8 mouse cellular contexts compared by ENCODE assay signal in genomic region chr7:35585191-35586054, GRCm38 (mm10). TPM values are rescaled to one million over a fixed set of nuclear protein-coding genes. Genes with fewer than 3 reads are reported as not detected.
DNase-seq lines count a peak whose midpoint lies in the region; ATAC-seq lines count a peak whose summit lies in the region.

TSS of gene Rgs9bp (minus strand) at chr7:35585582.

- ATAC-seq in embryonic facial prominence, embryonic 12.5 days (ENCODE audit: insufficient number of reproducible peaks, insufficient read depth, low FRiP score, low TSS enrichment) = peak; percentile 65
- peak; percentile 75 for ATAC-seq in heart, embryonic 15.5 days (replicated peaks; ENCODE audit: insufficient number of reproducible peaks, insufficient read depth, low FRiP score, low read depth)
- peak; percentile 29 for ATAC-seq in megakaryocyte, adult 5-6 weeks (ENCODE audit: poor library complexity, severe bottlenecking)

- H3K9ac ChIP-seq in embryonic facial prominence, embryonic 12.5 days = peak within 1 kb of the TSS; percentile 81
- H3K9ac ChIP-seq in heart, embryonic 15.5 days = peak within 1 kb of the TSS; percentile 79

- under 1% methylated on average over 45 of the region's 45 CpGs for WGBS in embryonic facial prominence, embryonic 12.5 days
- under 1% methylated on average over 45 of the region's 45 CpGs for WGBS in heart, embryonic 15.5 days

- no peaks in the 10 kb centered on the region for H3K9me3 ChIP-seq in embryonic facial prominence, embryonic 12.5 days
- H3K9me3 ChIP-seq in heart, embryonic 15.5 days (replicated peaks) = no peaks in the 10 kb centered on the region

- H3K36me3 ChIP-seq in embryonic facial prominence, embryonic 12.5 days = no peaks in the 10 kb centered on the region
- H3K36me3 ChIP-seq in heart, embryonic 15.5 days = no peaks in the 10 kb centered on the region

- H3K27me3 ChIP-seq in embryonic facial prominence, embryonic 12.5 days = peaks cover 40% of the 10 kb centered on the region
- peaks cover 26% of the 10 kb centered on the region for H3K27me3 ChIP-seq in heart, embryonic 15.5 days

- peak within 1 kb of the TSS; percentile 94 for H3K4me3 ChIP-seq in embryonic facial prominence, embryonic 12.5 days
- H3K4me3 ChIP-seq in heart, embryonic 15.5 days = peak within 1 kb of the TSS; percentile 73

- peak within 1 kb of the TSS; percentile 75 for H3K27ac ChIP-seq in embryonic facial prominence, embryonic 12.5 days
- H3K27ac ChIP-seq in heart, embryonic 15.5 days = peak within 1 kb of the TSS; percentile 68

- H3K4me1 ChIP-seq in embryonic facial prominence, embryonic 12.5 days = peaks cover 19% of the 10 kb centered on the region
- H3K4me1 ChIP-seq in heart, embryonic 15.5 days (replicated peaks) = peaks cover 29% of the 10 kb centered on the region

- peak within 1 kb of the TSS; percentile 99 for H3K4me2 ChIP-seq in embryonic facial prominence, embryonic 12.5 days (replicated peaks)
- peak within 1 kb of the TSS; percentile 99 for H3K4me2 ChIP-seq in heart, embryonic 15.5 days

- DNase-seq in urinary bladder, adult 18-20 months (ENCODE audit: low spot score in 2 of 2) = peak; percentile 27 to 60
- DNase-seq in urinary bladder, postnatal 4 days (ENCODE audit: low spot score in 2 of 2) = no peak
- peak; percentile 75 to 87 for DNase-seq in kidney, postnatal 25 days
- DNase-seq in spleen, adult 12 weeks (ENCODE audit: low spot score) = peak; percentile 32
- no peak for DNase-seq in left cerebral cortex, adult 18-20 months (ENCODE audit: low spot score in 2 of 2)

RNA-seq across cellular contexts. Expression of gene Rgs9bp, which starts in this region (rescaled TPM):
- polyA plus RNA-seq in embryonic facial prominence, embryonic 12.5 days (2016; fragmentation: Nextera tagmentation; extraction: Ambion mirVana) = 0.09 and 0.20 TPM in 2 replicates
- polyA plus RNA-seq in heart, embryonic 15.5 days (2015; fragmentation: Nextera tagmentation; extraction: Ambion mirVana) = 0.25 and 0.42 TPM in 2 replicates
- total RNA-seq in megakaryocyte, adult 5-6 weeks (2015) = 0.09 TPM in 1 of 2 replicates, not detected in the other
- 0.04 and 0.11 TPM in 2 replicates for total RNA-seq in megakaryocyte, adult 5-6 weeks (2017)
- total RNA-seq in left cerebral cortex, adult 18-20 months (2021) = under 1 TPM; 0.58 to 0.68 TPM

Comparison
In these comparisons a context has a peak if more than half of its experiments do, and no peak if none do; other contexts are left out.
1. DNase-seq: peak in urinary bladder, adult 18-20 months (2 of 2), kidney, postnatal 25 days (2 of 2) and spleen, adult 12 weeks (single experiment); none in urinary bladder, postnatal 4 days (0 of 2) and left cerebral cortex, adult 18-20 months (0 of 2).
2. Peak in ATAC-seq, H3K4me3 ChIP-seq, H3K27ac ChIP-seq, H3K9ac ChIP-seq and H3K4me2 ChIP-seq in embryonic facial prominence, embryonic 12.5 days; RNA of the gene not detected or under 1 TPM.
3. Peak in ATAC-seq, H3K4me3 ChIP-seq, H3K27ac ChIP-seq, H3K9ac ChIP-seq and H3K4me2 ChIP-seq in heart, embryonic 15.5 days; RNA of the gene not detected or under 1 TPM.
4. Peak in ATAC-seq in megakaryocyte, adult 5-6 weeks; RNA of the gene not detected or under 1 TPM.
5. Peak in every context shown above with its lines, with median percentiles within 50 percentile points of each other: ATAC-seq.